Mouse (Mus musculus) kidney, adult 2 months (tissue): ENCODE results near the gene Dab1.

Experiments used
- CTCF ChIP-seq: fragments of 200-500 bp; conservative IDR thresholded peaks from 2 replicates; pipeline ENCODE4 v1.5.1; 2011; ENCODE audit warnings: low read depth, mild to moderate bottlenecking, control low read depth, low read length, moderate library complexity, mixed read lengths; ENCODE audit not compliant: insufficient read depth, insufficient read length
- POLR2A ChIP-seq: fragments of 200-500 bp; IDR thresholded peaks from one replicate; pipeline ENCODE4 v1.6.1; 2011; ENCODE audit warnings: low read depth, low read length, control low read depth

- TF ChIP-seq CTCF (no peak), POLR2A (no peak)
Observed at GRCm38 (mm10) chr4:104500112-104500511, 881.0 kb downstream of the Dab1 start.
